Mouse (Mus musculus) heart, embryonic 14.5 days (tissue): ENCODE data around the gene Stk4. TPM values are rescaled to one million over a fixed set of nuclear protein-coding genes. Genes with fewer than 3 reads are reported as not detected.

Experiments
- ATAC-seq: fragments of 200-750 bp; cut with Nextera tagmentation; 2 replicates; pipeline ENCODE4 v1.8.0; 2017; ENCODE audit warnings: low read depth, moderate TSS enrichment; ENCODE audit not compliant: insufficient number of reproducible peaks, insufficient read depth, low FRiP score
- H3K27ac ChIP-seq, 2 experiments: fragments of 200-500 bp in 1 of 2; fragments of 300-500 bp in 1 of 2; sonication (generic) in 1 of 2; replicated peaks in 1 of 2; 2 replicates each; pipeline ENCODE4 v1.5.1; 2012 to 2014; ENCODE audit warnings: low read depth in 2 of 2, low read length in 2 of 2, control low read depth in 1 of 2, mild to moderate bottlenecking in 1 of 2, mixed read lengths in 1 of 2; ENCODE audit not compliant: control insufficient read depth in 1 of 2, insufficient read depth in 1 of 2
- H3K27me3 ChIP-seq: fragments of 300-500 bp; sonication (generic); 2 replicates; pipeline ENCODE4 v1.6.1; 2014; ENCODE audit warnings: mild to moderate bottlenecking, low read length, control low read depth; ENCODE audit not compliant: control insufficient read depth, insufficient read depth
- H3K36me3 ChIP-seq: fragments of 300-500 bp; sonication (generic); 2 replicates; pipeline ENCODE4 v1.6.1; 2014; ENCODE audit warnings: mild to moderate bottlenecking, control low read depth, low read length, mixed read lengths; ENCODE audit not compliant: control insufficient read depth, insufficient read depth
- H3K4me1 ChIP-seq, 2 experiments: fragments of 200-500 bp in 1 of 2; fragments of 300-500 bp in 1 of 2; sonication (generic) in 1 of 2; 2 replicates each; pipeline ENCODE4 v1.6.1; 2012 to 2014; ENCODE audit warnings: low read length in 2 of 2, control low read depth in 1 of 2, mixed read lengths in 1 of 2; ENCODE audit not compliant: control insufficient read depth in 2 of 2, insufficient read depth in 2 of 2
- H3K4me2 ChIP-seq: fragments of 300-500 bp; sonication (generic); 2 replicates; pipeline ENCODE4 v1.6.1; 2014; ENCODE audit warnings: mild to moderate bottlenecking, low read length
- H3K4me3 ChIP-seq, 2 experiments: fragments of 200-500 bp in 1 of 2; fragments of 300-500 bp in 1 of 2; sonication (generic) in 1 of 2; 2 replicates each; pipeline ENCODE4 v1.5.1; 2012 to 2014; ENCODE audit warnings: low read length in 2 of 2, mild to moderate bottlenecking in 2 of 2, control low read depth in 1 of 2, low read depth in 1 of 2, moderate library complexity in 1 of 2; ENCODE audit not compliant: control insufficient read depth in 1 of 2, insufficient read depth in 1 of 2
- H3K9ac ChIP-seq: fragments of 300-500 bp; sonication (generic); 2 replicates; pipeline ENCODE4 v1.6.1; 2014; ENCODE audit warnings: mild to moderate bottlenecking, low read length
- H3K9me3 ChIP-seq: fragments of 300-500 bp; sonication (generic); 2 replicates; pipeline ENCODE4 v1.6.1; 2016; ENCODE audit warnings: low read length, control low read depth; ENCODE audit not compliant: control insufficient read depth
- WGBS: fragments of 180-500 bp; shearing (Covaris S2); extraction: QIAGEN DNeasy Blood & Tissue Kit; methylation state at CpG from one replicate; pipeline ENCODE4 v1.1.7; 2014; 5-methylcytosine and 5-hydroxymethylcytosine counted together
- polyA plus RNA-seq: library from polyadenylated mRNA; unstranded; fragments of >200 nt; fragmentation: Nextera tagmentation; extraction: Ambion mirVana; gene quantifications from 2 replicates; pipeline ENCODE4 v1.2.1, GENCODE M21; 2014

Stk4 gene
- polyA plus RNA-seq, 1 experiment from 2014 or later: 19.5 TPM

DNA sequence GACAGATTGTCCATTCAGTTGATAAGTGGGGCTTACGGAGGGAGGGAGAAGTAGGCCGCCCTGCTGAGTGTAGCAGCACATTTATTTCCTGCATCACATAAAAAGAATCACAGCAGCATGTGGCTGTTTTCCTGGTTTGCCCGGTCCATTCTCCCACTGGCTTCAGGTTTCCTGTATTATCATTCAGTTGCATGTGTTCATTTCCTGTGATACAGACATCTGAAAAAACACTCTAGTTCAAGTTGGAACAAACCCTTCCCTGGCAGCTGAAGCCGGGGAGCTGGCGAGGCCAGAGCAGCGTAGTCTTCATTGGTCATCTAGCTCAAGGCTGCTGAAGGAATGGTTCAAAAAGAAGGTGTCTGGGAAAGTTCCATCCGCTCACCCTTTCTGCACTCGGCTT is 41.4 kb downstream of the Stk4 start:
- H3K9me3 ChIP-seq: no peaks in the 10 kb centered on the region
- H3K4me1 ChIP-seq: peaks cover 10 to 13% of the 10 kb centered on the region in 2 experiments
- H3K27me3 ChIP-seq: no peaks in the 10 kb centered on the region
- 74% methylated on average over 8 of the region's 8 CpGs for WGBS
- ATAC-seq: 0 out of 2 replicates have a peak, but pooled peaks have one; percentile 36
- peak overlapping the region; percentile 49 to 50; a peak in 3 of 4 replicates for H3K27ac ChIP-seq
- no peak overlapping the region for H3K4me2 ChIP-seq
- H3K4me3 ChIP-seq: no peak overlapping the region
- H3K9ac ChIP-seq: no peak overlapping the region
- H3K36me3 ChIP-seq: 0 out of 2 replicates have a peak, but pooled peaks cover 12% of the 10 kb centered on the region

GRCm38 (mm10) chr2:164114051-164114450 is 43.9 kb downstream of the Stk4 start:
- Histone ChIP-seq H3K9ac (no peak overlapping the region), H3K27ac (no peak overlapping the region; a peak in 1 of 4 replicates), H3K4me2 (no peak overlapping the region), H3K9me3 (no peaks in the 10 kb centered on the region), H3K4me3 (no peak overlapping the region), H3K27me3 (no peaks in the 10 kb centered on the region), H3K36me3 (peaks cover 24% of the 10 kb centered on the region), H3K4me1 (peaks cover 0 to 4% of the 10 kb centered on the region in 2 experiments; a peak in 2 of 4 replicates)
- no peak for ATAC-seq
- 88% methylated on average over 6 of the region's 6 CpGs for WGBS

DNA sequence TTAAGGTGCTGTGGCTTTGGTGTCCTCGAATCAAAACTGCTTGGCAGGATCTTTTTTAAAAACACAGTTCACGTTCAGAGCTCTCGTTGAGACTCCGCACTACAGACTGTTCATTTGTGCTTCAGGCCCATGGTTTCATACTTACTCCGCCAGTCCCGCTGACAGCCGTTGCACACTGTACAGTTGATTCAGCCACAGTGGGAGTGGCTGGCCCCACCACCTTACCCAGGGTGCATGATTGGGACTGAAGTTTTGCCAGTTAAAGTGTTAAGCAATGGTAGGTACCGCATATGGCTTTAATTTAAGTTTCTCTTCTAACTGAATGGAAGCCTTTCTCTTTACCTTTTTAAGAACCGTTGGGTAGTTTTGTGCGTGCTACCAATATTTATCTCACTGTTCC is 45.4 kb downstream of the Stk4 start:
- ATAC-seq: no peak
- WGBS: 84% methylated on average over 10 of the region's 10 CpGs
- H3K27ac ChIP-seq: peak overlapping the region in 1 of 2 experiments; percentile 20; a peak in 3 of 4 replicates

DNA sequence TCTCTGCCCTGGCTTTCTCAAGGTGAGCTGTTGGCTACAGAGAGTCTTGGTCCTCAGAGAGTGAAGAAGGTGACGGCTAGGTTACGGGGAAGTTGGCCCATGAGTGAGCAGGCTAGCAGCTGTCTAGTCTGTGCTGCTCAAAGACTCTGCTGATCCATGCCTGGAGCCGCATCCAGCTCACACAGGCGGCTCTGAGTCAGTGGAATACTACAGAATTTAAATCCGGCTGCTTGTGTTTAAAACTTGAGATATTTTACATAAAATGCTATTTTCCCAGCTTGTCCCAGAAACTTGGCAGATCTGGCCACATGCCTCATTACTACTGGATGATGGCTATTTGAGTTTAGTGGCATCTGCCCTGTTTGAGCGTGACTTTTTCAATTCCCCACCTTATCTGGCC is 49.4 kb downstream of the Stk4 start:
- 91% methylated on average over 6 of the region's 6 CpGs for WGBS
- no peaks in the 10 kb centered on the region for H3K27me3 ChIP-seq
- no peak overlapping the region for H3K4me3 ChIP-seq
- no peak for ATAC-seq
- no peaks in the 10 kb centered on the region for H3K9me3 ChIP-seq
- H3K27ac ChIP-seq: no peak overlapping the region
- H3K9ac ChIP-seq: no peak overlapping the region
- no peak overlapping the region for H3K4me2 ChIP-seq
- H3K4me1 ChIP-seq: peaks cover 0 to 4% of the 10 kb centered on the region in 2 experiments; a peak in 2 of 4 replicates
- peaks cover 41% of the 10 kb centered on the region for H3K36me3 ChIP-seq

More for the DNA sequence above, 45.4 kb downstream of the Stk4 start:
- Histone ChIP-seq H3K27me3 (no peaks in the 10 kb centered on the region), H3K4me1 (peaks cover 0 to 4% of the 10 kb centered on the region in 2 experiments; a peak in 2 of 4 replicates), H3K4me2 (no peak overlapping the region), H3K36me3 (peaks cover 35% of the 10 kb centered on the region), H3K9me3 (no peaks in the 10 kb centered on the region), H3K4me3 (no peak overlapping the region), H3K9ac (no peak overlapping the region)

DNA sequence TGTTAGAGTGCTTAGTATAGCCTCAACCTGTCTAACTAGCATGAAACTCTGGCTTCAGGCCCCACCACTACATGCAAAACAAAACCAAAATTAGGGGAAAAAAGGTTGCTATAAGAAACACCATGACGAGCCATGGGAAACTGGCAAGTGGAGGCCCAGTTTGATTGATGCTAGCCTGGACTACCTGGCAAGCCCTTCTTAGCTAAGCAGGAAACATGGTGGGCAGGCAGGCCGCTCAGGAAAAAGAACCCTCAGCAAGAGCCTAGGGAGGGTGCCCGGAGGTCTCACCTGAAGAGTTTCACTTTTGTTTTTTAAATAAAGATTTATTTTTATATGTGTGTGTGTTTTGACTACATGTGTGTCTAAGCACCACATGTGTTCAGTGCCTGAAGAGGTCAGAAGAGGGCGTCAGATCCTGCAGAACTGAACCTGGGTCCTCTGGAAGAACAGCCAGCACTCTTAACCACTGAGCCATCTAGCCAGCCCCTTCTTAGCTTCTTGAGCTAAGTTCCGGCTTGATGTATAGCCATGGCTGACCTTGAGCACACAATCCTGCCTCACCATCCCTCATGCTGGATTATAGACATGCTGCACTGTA is 53.1 kb downstream of the Stk4 start:
- Histone ChIP-seq H3K9me3 (no peaks in the 10 kb centered on the region), H3K9ac (no peak overlapping the region), H3K27me3 (no peaks in the 10 kb centered on the region), H3K4me3 (no peak overlapping the region), H3K4me1 (no peaks in the 10 kb centered on the region), H3K36me3 (peaks cover 39% of the 10 kb centered on the region), H3K4me2 (no peak overlapping the region), H3K27ac (no peak overlapping the region)
- 78% methylated on average over 5 of the region's 5 CpGs for WGBS
- ATAC-seq: no peak

- no peaks in the 10 kb centered on the region for H3K9me3 ChIP-seq
- H3K27me3 ChIP-seq: no peaks in the 10 kb centered on the region
- H3K4me3 ChIP-seq: no peak overlapping the region
- H3K4me1 ChIP-seq: no peaks in the 10 kb centered on the region
- no peak overlapping the region for H3K9ac ChIP-seq
- H3K4me2 ChIP-seq: no peak overlapping the region
- ATAC-seq: no peak
- WGBS: 80% methylated on average over 13 of the region's 13 CpGs
- no peak overlapping the region for H3K27ac ChIP-seq
- H3K36me3 ChIP-seq: peaks cover 13% of the 10 kb centered on the region; the same call in 1 of the 2 replicates
Measured at GRCm38 (mm10) chr2:164126533-164126955, 56.4 kb downstream of the Stk4 start.

GRCm38 (mm10) chr2:164127297-164127696 is 57.2 kb downstream of the Stk4 start:
- Histone ChIP-seq H3K36me3 (peaks cover 13% of the 10 kb centered on the region; the same call in 1 of the 2 replicates), H3K27me3 (no peaks in the 10 kb centered on the region), H3K4me1 (no peaks in the 10 kb centered on the region), H3K27ac (no peak overlapping the region), H3K9ac (no peak overlapping the region), H3K9me3 (no peaks in the 10 kb centered on the region), H3K4me3 (no peak overlapping the region), H3K4me2 (no peak overlapping the region)
- WGBS: 85% methylated on average over 2 of the region's 2 CpGs
- no peak for ATAC-seq
